15 mouse cellular contexts compared by ENCODE assay signal in genomic region chr5:35722654-35723053, GRCm38 (mm10). TPM values are rescaled to one million over a fixed set of nuclear protein-coding genes. Genes with fewer than 3 reads are reported as not detected.
DNase-seq lines count a peak whose midpoint lies in the region; ATAC-seq and TF ChIP-seq lines count a peak whose summit lies in the region.
"Had no signal": no experiment of that assay in that cellular context is flagged by ENCODE, and none has a peak within 500 bp of the region (broad histone marks: within the 10 kb centered on the region; RNA-seq: fewer than 3 reads in every experiment).

No protein-coding gene starts in this region.

- no peak overlapping the region for H3K4me3 ChIP-seq in lung, adult 2 months (replicated peaks; ENCODE audit: extremely low read depth, low read depth, low read length)
- no peak overlapping the region for H3K4me3 ChIP-seq in limb, embryonic 10.5 days
- H3K4me3 ChIP-seq in macrophage (ENCODE audit: inconsistent target) = no peak overlapping the region
- no peak overlapping the region for H3K4me3 ChIP-seq in forebrain, postnatal 0 days (ENCODE audit: low read depth, low read length)
- H3K4me3 ChIP-seq: midbrain, embryonic 10.5 days; neural tube, embryonic 12.5 days had no signal

- no peaks in the 10 kb centered on the region for H3K36me3 ChIP-seq in limb, embryonic 10.5 days
- peaks cover 44% of the 10 kb centered on the region; the same call in 1 of the 2 replicates for H3K36me3 ChIP-seq in macrophage (ENCODE audit: inconsistent target)
- no peaks in the 10 kb centered on the region for H3K36me3 ChIP-seq in forebrain, postnatal 0 days (ENCODE audit: insufficient read depth)
- H3K36me3 ChIP-seq: midbrain, embryonic 10.5 days; neural tube, embryonic 12.5 days had no signal

- H3K27ac ChIP-seq in limb, embryonic 10.5 days = peak overlapping the region; percentile 36; the same call in 1 of the 2 replicates
- H3K27ac ChIP-seq in macrophage = peak overlapping the region; percentile 59
- H3K27ac ChIP-seq in forebrain, postnatal 0 days (ENCODE audit: low read depth, low read length) = no peak overlapping the region
- H3K27ac ChIP-seq: midbrain, embryonic 10.5 days; neural tube, embryonic 12.5 days had no signal

- 33% methylated on average over 2 of the region's 2 CpGs for WGBS in lung, adult 2 months
- WGBS in limb, embryonic 10.5 days = 55% methylated on average over 2 of the region's 2 CpGs
- 45% methylated on average over 2 of the region's 2 CpGs for WGBS in macrophage (ENCODE audit: missing documents)
- 64% methylated on average over 2 of the region's 2 CpGs for WGBS in forebrain, postnatal 0 days

- peaks cover 49% of the 10 kb centered on the region for H3K79me2 ChIP-seq in macrophage (ENCODE audit: inconsistent target)

- no peaks in the 10 kb centered on the region for H3K9me3 ChIP-seq in limb, embryonic 10.5 days (replicated peaks)
- no peaks in the 10 kb centered on the region for H3K9me3 ChIP-seq in forebrain, postnatal 0 days (ENCODE audit: low read length)
- H3K9me3 ChIP-seq: midbrain, embryonic 10.5 days; neural tube, embryonic 12.5 days had no signal

- TF ChIP-seq POLR2A in lung, adult 2 months (IDR thresholded peaks at IDR 0.05; ENCODE audit: borderline replicate concordance, extremely low read depth, low read depth, low read length) = 0 out of 2 replicates have a peak, but pooled peaks have one; percentile 27

- H3K4me1 ChIP-seq in lung, adult 2 months (ENCODE audit: control insufficient read depth, insufficient read depth, low read length) = peaks cover 17% of the 10 kb centered on the region
- H3K4me1 ChIP-seq in limb, embryonic 10.5 days = peaks cover 13% of the 10 kb centered on the region
- no peaks in the 10 kb centered on the region for H3K4me1 ChIP-seq in forebrain, postnatal 0 days (ENCODE audit: insufficient read depth)
- H3K4me1 ChIP-seq: midbrain, embryonic 10.5 days; neural tube, embryonic 12.5 days had no signal

- no peak for TF ChIP-seq CTCF in lung, adult 2 months (IDR thresholded peaks at IDR 0.05; ENCODE audit: insufficient read depth, low read length)
- no peak for TF ChIP-seq CTCF in forebrain, postnatal 0 days (IDR thresholded peaks at IDR 0.05; ENCODE audit: low read depth)

- no peak for ATAC-seq in forebrain, postnatal 0 days
- ATAC-seq: inflammation-experienced regulatory T-cells, adult 6 months; Patski had no signal

- no peak overlapping the region for H3K4me2 ChIP-seq in forebrain, postnatal 0 days (ENCODE audit: low read depth)
- H3K4me2 ChIP-seq: neural tube, embryonic 12.5 days had no signal

- H3K27me3 ChIP-seq in limb, embryonic 10.5 days (ENCODE audit: low read depth, poor library complexity, severe bottlenecking) = no peaks in the 10 kb centered on the region
- no peaks in the 10 kb centered on the region for H3K27me3 ChIP-seq in forebrain, postnatal 0 days (ENCODE audit: insufficient read depth, low read length)
- H3K27me3 ChIP-seq: neural tube, embryonic 12.5 days; Patski had no signal

- H3K9ac ChIP-seq in forebrain, postnatal 0 days = no peak overlapping the region
- H3K9ac ChIP-seq: neural tube, embryonic 12.5 days had no signal

- no peak for DNase-seq in lung, adult 2 months
- DNase-seq in lung, postnatal 25 days (ENCODE audit: low spot score) = no peak
- peak; percentile 41 for DNase-seq in NIH3T3 (ENCODE audit: low read depth)
- DNase-seq in limb, embryonic 10.5 days (ENCODE audit: low spot score) = no peak
- DNase-seq in urinary bladder, postnatal 10 days (ENCODE audit: low spot score) = no peak
- no peak for DNase-seq in forebrain, postnatal 0 days
- DNase-seq: adrenal gland, postnatal 36 days; cerebellum, adult 8-10 months; left cerebral cortex, postnatal 4 days; retina, postnatal 1 day had no signal

RNA-seq across cellular contexts. Expression of gene Sh3tc1, which starts 17.1 kb away (rescaled TPM):
- polyA plus RNA-seq in lung, adult 2 months (2012; rRNA removed) = 38.3 and 39.4 TPM in 2 replicates
- 4.9 and 6.6 TPM in 2 replicates for polyA plus RNA-seq in limb, embryonic 10.5 days (2016; fragmentation: Nextera tagmentation; extraction: Ambion mirVana)
- 100 to 1,000 TPM in 2 of 26 experiments, 10 to 100 TPM in 24; 21.1 to 133 (median 76.4) TPM for total RNA-seq in macrophage (2018; cell fraction: chromatin; rRNA removed)
- total RNA-seq in macrophage (2018; cell fraction: cytosol; rRNA removed) = 10 to 100 TPM; 10.0 to 25.6 (median 20.3) TPM
- 10 to 100 TPM; 23.8 to 71.9 (median 47.0) TPM for total RNA-seq in macrophage (2018; cell fraction: nucleus; rRNA removed)
- 11.5 to 20.1 TPM (median 15.4 TPM) in 3 replicates for polyA plus RNA-seq in macrophage (2018)
- total RNA-seq in forebrain, postnatal 0 days (2014; rRNA removed) = 1.8 and 2.8 TPM in 2 replicates
- 0.99 and 1.2 TPM in 2 replicates for polyA plus RNA-seq in forebrain, postnatal 0 days (2015; fragmentation: Nextera tagmentation; extraction: Ambion mirVana)

RNA-seq across cellular contexts. Expression of gene Ablim2, which starts 35.0 kb away (rescaled TPM):
- 12.9 and 16.9 TPM in 2 replicates for polyA plus RNA-seq in lung, adult 2 months (2012; rRNA removed)
- polyA plus RNA-seq in limb, embryonic 10.5 days (2016; fragmentation: Nextera tagmentation; extraction: Ambion mirVana) = 0.74 and 0.92 TPM in 2 replicates
- total RNA-seq in macrophage (2018; cell fraction: chromatin; rRNA removed) = 1 to 10 TPM; 1.5 to 7.3 (median 3.4) TPM
- total RNA-seq in macrophage (2018; cell fraction: cytosol; rRNA removed) = 1 to 10 TPM in 1 of 26 experiments, under 1 TPM in 25; 0.18 to 1.2 (median 0.39) TPM
- total RNA-seq in macrophage (2018; cell fraction: nucleus; rRNA removed) = 1 to 10 TPM in 18 of 26 experiments, under 1 TPM in 8; 0.36 to 6.3 (median 1.4) TPM
- 0.20 to 0.50 TPM (median 0.40 TPM) in 3 replicates for polyA plus RNA-seq in macrophage (2018)
- total RNA-seq in forebrain, postnatal 0 days (2014; rRNA removed) = 20.6 and 21.8 TPM in 2 replicates
- polyA plus RNA-seq in forebrain, postnatal 0 days (2015; fragmentation: Nextera tagmentation; extraction: Ambion mirVana) = 13.2 and 18.2 TPM in 2 replicates

RNA-seq across cellular contexts. Expression of gene Htra3, which starts 43.1 kb away (rescaled TPM):
- 59.4 and 80.1 TPM in 2 replicates for polyA plus RNA-seq in lung, adult 2 months (2012; rRNA removed)
- 0.51 and 0.62 TPM in 2 replicates for polyA plus RNA-seq in limb, embryonic 10.5 days (2016; fragmentation: Nextera tagmentation; extraction: Ambion mirVana)
- 1 to 10 TPM in 2 of 26 experiments, under 1 TPM in 5, not detected in 19; 0.30 to 3.5 (median 0.69) TPM for total RNA-seq in macrophage (2018; cell fraction: chromatin; rRNA removed)
- under 1 TPM in 17 of 26 experiments, not detected in 9; 0.05 to 0.37 (median 0.17) TPM for total RNA-seq in macrophage (2018; cell fraction: cytosol; rRNA removed)
- total RNA-seq in macrophage (2018; cell fraction: nucleus; rRNA removed) = under 1 TPM in 6 of 26 experiments, not detected in 20; 0.17 to 0.97 (median 0.70) TPM
- polyA plus RNA-seq in macrophage (2018) = 0.17 to 0.36 TPM (median 0.26 TPM) in 3 replicates
- 11.1 and 13.2 TPM in 2 replicates for total RNA-seq in forebrain, postnatal 0 days (2014; rRNA removed)
- 16.4 and 16.9 TPM in 2 replicates for polyA plus RNA-seq in forebrain, postnatal 0 days (2015; fragmentation: Nextera tagmentation; extraction: Ambion mirVana)
- polyA plus RNA-seq: inflammation-experienced regulatory T-cells, adult 6 months had no signal

Comparison
In these comparisons a context has a peak if more than half of its experiments do, and no peak if none do; other contexts are left out.
1. RNA of gene Htra3, which starts 43.1 kb away (polyA plus RNA-seq): 59.4 to 80.1 TPM in lung, adult 2 months and 16.4 to 16.9 TPM in forebrain, postnatal 0 days; 0.51 to 0.62 TPM in limb, embryonic 10.5 days and 0.17 to 0.36 TPM in macrophage; every median in the first group is over 10 times any median in the second.